Mouse (Mus musculus): ENCODE results near the gene Ndufb11.
A peak's percentile ranks its signal among the peaks of the same experiment; 100 is the strongest.

GRCm38 (mm10) chrX:20572683-20573082 lies 44.7 kb downstream of the Ndufb11 start:
- TF ChIP-seq CTCF (IDR thresholded peaks at IDR 0.05 in 2 of 3, conservative IDR thresholded peaks at IDR 0.05 in 1 of 3; ENCODE audit: control insufficient read depth in 1 of 3, insufficient read depth in 1 of 3, low read depth in 2 of 3, low read length in 3 of 3, poor library complexity in 1 of 3, severe bottlenecking in 1 of 3) (no peak), MAX (IDR thresholded peaks at IDR 0.05; ENCODE audit: low read length) (no peak), GABPA (IDR thresholded peaks at IDR 0.05; ENCODE audit: low read depth, low read length) (no peak), GATA1 (IDR thresholded peaks at IDR 0.05; ENCODE audit: low read depth, low read length) (peak; percentile 60; the same call in 1 of the 2 replicates), CHD2 (IDR thresholded peaks at IDR 0.05; ENCODE audit: low read length) (no peak), BHLHE40 (IDR thresholded peaks at IDR 0.05; ENCODE audit: borderline replicate concordance, low read depth, low read length) (no peak), RAD21 (IDR thresholded peaks at IDR 0.05; ENCODE audit: low read depth, low read length) (no peak), MEF2A (IDR thresholded peaks at IDR 0.05; ENCODE audit: extremely low read depth, insufficient replicate concordance, low read depth, low read length, poor library complexity, severe bottlenecking) (no peak)
